Mouse (Mus musculus) gastrocnemius, postnatal 36 days (tissue): ENCODE data around the gene Rhoc. TPM values are rescaled to one million over a fixed set of nuclear protein-coding genes. Genes with fewer than 3 reads are reported as not detected.
A peak's percentile ranks its signal among the peaks of the same experiment; 100 is the strongest.
"Not testable (repeated sequence)": the region's sequence is repeated elsewhere in the genome, so short reads cannot be mapped to it uniquely, and the experiment has no call there.

Experiments used
- DNase-seq, 2 experiments: peaks; one replicate each; pipeline ENCODE4 v3.0.0; 2022
- intact Hi-C: fragments of 180-260 bp; cut with DNase I; formaldehyde crosslinking; loops from one replicate; pipeline ENCODE4 v1.15.1; 2025
- total RNA-seq, 2 experiments: library from RNA; stranded (reverse); gene quantifications; 2 replicates each; pipeline ENCODE4 v1.2.3; 2021

The Rhoc gene
- total RNA-seq, 2 experiments from 2014 or later: 31.8 to 39.4 TPM

GRCm38 (mm10) chr3:104811752-104812151 is 23.6 kb downstream of the Rhoc start:
- DNase-seq: no peak
- intact Hi-C loops: no loop called here

DNA sequence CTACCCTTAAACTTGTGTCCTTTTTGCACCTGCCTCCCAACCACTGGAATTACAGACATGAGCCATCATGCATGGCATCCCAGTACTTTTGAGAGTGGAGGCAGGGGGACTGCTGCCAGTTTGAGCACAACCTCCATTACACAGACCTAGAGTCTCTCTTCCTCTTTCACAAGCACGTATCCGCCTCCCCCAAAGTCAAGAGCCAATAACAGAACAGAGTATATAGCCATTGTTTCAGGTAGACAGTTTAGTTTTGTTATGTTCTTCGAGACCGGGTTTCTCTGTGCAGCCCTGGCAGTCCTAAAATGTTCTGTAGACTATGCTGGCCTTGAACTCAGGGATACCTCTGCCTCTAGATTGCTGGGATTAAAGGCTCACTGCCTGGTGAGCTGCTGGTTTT is 24.1 kb downstream of the Rhoc start:
- DNase-seq: no peak
- intact Hi-C loops: no loop called here

DNA sequence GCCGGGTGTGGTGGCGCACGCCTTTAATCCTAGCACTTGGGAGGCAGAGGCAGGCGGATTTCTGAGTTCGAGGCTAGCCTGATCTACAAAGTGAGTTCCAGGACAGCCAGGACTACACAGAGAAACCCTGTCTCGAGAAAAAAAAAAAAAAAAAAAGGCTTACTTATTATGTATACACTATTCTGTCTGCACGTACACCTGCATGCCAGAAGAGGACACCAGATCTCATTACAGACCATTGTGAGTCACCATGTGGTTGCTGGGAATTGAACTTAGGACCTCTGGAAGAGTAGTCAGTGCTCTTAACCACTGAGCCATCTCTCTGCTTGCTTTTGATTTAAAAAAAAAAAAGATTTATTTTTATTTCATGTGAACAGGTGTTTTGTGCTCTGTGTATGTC is 25.1 kb downstream of the Rhoc start:
- DNase-seq, intact Hi-C loops: not testable (repeated sequence)

DNA sequence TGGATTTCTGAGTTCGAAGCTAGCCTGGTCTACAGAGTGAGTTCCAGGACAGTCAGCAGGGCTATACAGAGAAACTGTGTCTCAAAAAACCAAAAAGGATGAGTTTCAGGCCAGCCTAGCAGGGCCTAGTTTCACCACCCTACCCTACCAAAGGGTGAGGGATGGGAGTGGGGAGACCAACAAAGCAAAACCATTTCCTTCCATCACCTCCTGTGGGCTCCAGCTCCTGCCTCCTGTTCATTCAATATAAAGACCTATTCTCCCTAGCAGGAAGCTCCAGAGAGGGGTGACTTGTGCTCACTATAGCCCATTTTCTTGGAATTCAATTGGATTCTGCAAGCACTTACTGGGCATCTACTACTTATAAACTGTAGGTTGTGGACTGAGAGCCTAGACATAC is 26.6 kb downstream of the Rhoc start:
- intact Hi-C loops: no loop called here
- no peak for DNase-seq

- DNase-seq: no peak
- intact Hi-C loops: no loop called here
These were observed 27.2 kb downstream of the Rhoc start for GRCm38 (mm10) chr3:104815346-104815745.

GRCm38 (mm10) chr3:104816130-104816529 is 28.0 kb downstream of the Rhoc start:
- intact Hi-C loops: no loop called here

DNA sequence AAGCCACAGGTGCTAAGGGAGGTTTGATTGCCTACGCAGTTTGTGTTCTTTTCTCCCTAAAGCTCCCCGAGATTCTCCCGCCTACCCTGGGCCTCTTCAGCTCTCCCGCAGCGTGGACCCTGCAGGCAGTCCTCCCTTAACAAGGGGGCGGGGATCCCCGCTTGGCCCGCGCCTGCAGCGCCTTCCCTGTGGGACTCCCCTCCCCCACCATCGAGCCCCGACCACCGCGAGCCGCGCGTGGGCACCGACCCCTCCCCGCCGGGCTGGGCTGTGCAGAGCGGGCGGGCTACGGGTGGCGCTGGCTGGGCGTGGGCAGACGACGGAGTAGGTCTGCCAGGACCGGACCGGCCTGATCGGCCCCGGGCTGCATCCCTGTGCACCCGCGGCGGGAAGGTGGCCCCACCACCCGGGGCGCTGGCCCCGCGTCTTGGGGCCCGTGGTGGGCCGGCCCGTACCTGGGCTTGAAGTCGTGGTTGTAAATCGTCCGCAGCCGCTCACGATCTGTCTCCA is 29.4 kb downstream of the Rhoc start:
- peak; percentile 29 to 56 for DNase-seq
- intact Hi-C loops: no loop called here

More at GRCm38 (mm10) chr3:104816130-104816529, 28.0 kb downstream of the Rhoc start:
- no peak for DNase-seq

DNA sequence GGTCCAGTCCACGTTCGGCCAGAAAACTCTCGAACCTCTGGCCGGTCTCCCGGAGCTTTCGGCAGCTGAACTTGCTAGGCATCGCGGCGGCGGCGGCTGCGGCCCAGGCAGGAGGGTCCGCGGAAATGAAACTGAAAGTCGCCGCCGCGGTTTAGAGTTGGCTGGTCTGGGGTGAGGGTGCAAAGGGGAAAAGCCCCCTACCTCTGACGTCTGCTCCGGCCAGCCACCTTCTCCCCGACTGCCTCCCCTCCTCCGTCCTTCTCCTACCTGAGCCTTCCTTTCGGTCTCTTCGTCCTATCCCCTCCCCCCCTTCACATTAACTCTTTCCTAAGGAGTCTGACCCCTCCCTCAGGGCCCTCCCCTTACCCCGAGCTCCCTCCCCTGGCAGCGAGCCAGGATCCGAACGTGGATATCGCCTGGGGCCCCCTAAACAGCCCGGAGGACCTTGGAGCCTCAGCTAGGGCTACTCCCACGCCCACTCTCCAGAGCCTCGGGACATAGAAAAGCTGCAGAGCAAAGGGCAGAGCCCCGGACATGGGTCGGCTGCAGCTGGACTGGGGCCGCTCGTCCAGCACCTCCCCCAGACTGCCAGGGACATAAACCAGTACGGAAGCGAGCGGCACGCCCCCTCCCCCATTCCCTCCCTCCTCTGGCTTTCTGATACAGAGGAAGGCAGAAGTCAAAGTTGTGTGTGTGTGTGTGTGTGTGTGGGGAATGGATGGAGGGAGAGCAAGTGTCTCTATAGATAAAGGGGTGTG is 30.0 kb downstream of the Rhoc start, which contains the start of gene Mov10:
Gene Mov10 (minus strand): TSS at position 573 of the 758 bp plus-strand sequence.
- peak; percentile 49 to 61 for DNase-seq
- intact Hi-C loops: loop anchor here (2.0 kb wide), 1 partner anchor 27 kb away; no protein-coding TSS in a partner anchor

GRCm38 (mm10) chr3:104818749-104819134 is 30.6 kb downstream of the Rhoc start:
- DNase-seq: no peak
- intact Hi-C loops: loop anchor here (2.0 kb wide), 1 partner anchor 28 kb away; no protein-coding TSS in a partner anchor

- intact Hi-C loops: no loop called here
- DNase-seq: no peak
These were observed 32.3 kb downstream of the Rhoc start for GRCm38 (mm10) chr3:104820426-104820825.

DNA sequence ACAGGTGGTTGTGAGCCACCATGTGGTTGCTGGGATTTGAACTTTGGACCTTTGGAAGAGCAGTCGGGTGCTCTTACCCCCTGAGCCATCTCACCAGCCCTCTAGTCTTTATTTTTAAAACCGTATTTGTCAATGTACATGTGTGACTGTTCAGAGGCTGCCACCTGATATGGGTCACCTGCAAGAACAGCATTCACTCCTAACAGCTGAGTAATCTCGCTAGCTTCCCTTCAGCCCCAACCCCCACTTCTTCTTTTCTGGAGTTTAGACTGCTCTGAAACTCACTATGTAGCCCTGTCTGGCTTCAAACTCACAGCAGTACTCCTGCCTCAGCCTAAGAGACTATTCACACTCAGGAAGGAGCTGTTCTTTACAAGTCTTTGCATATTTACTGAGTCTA is 34.2 kb downstream of the Rhoc start:
- intact Hi-C loops: no loop called here
- no peak for DNase-seq

DNA sequence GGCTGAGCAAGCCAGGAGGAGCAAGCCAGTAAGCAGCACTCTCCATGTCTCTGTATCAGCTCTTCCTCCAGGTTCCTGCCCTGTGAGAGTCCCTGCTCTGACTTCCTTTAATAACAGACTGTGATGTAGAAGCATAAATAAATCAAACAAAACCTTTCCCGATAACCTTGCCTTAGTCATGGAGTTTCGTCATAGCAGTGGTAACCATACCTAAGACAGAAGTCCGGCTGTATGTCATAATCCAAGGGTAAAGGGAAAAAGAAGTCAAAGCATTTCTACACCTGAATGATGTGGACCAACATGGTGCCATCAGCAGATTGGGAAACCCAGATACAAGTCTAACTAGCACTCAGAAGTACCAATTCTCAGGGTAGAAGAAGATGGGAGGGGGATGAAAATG is 47.6 kb downstream of the Rhoc start:
- DNase-seq: no peak

DNA sequence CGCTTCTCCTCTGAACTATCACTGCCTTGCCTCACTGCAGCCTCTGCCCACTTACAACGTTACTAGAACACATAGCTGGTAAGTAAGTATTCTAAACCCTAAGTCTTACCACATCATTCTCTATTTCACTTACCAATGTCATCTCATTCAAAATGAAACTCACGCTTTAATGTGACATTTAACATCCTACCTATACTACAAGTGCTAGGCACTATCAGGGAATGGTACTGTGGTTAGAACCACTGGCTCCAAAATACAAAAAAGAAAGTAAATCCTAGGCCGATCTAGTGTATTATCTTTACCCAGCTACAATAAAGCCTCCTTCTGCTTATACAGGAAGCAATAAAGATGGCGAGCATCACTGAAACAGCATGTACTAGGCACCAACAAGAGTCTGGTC is 52.9 kb downstream of the Rhoc start:
- no peak for DNase-seq
- intact Hi-C loops: no loop called here

More for the DNA sequence above, 47.6 kb downstream of the Rhoc start:
- intact Hi-C loops: no loop called here

Other genes with a start within 250 kb of the Rhoc start
- gene Slc16a1, start 149.7 kb upstream of the Rhoc start, total RNA-seq: 10 to 100 TPM; 20.3 to 27.5 TPM
- 10 to 100 TPM; 30.5 to 40.0 TPM for gene Ppm1j, start 7.3 kb upstream of the Rhoc start, total RNA-seq
- gene Fam19a3, start 6.5 kb upstream of the Rhoc start, total RNA-seq: 1 to 10 TPM; 3.9 to 4.4 TPM
- gene Mov10, start 30.2 kb downstream of the Rhoc start, total RNA-seq: 1 to 10 TPM; 1.3 to 1.7 TPM
- 10 to 100 TPM; 20.2 to 21.2 TPM for gene St7l, start 75.6 kb downstream of the Rhoc start, total RNA-seq
- gene Capza1, start 76.1 kb downstream of the Rhoc start, total RNA-seq: 10 to 100 TPM; 20.3 to 21.7 TPM
- gene Wnt2b, start 173.5 kb downstream of the Rhoc start, total RNA-seq: under 1 TPM; 0.20 TPM